Mouse (Mus musculus): ENCODE data around the gene Mt4.
"Not testable (repeated sequence)": the region's sequence is repeated elsewhere in the genome, so short reads cannot be mapped to it uniquely, and the experiment has no call there.

The Mt4 gene

DNA sequence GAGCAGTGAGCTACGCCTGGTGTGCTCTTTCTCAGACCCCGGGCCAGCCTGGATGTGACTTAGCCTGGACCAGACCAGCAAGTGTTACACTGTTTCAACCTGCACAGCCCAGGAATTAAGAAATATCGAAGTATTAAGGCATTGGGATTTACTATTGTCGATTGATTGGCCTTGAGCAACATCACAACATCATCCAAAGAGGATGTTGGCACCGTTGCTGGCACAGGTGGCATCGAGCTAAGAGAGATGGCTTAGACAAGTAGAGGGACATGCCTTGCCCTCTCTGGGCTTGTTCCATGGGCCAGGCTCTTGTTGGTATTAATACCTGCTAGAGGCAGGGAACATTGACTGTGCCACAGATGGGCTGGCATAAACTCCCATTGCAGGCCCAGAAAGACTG, 1.4 kb upstream of the Mt4 start:
- no peak for DNase-seq (ENCODE audit: low read depth)

DNA sequence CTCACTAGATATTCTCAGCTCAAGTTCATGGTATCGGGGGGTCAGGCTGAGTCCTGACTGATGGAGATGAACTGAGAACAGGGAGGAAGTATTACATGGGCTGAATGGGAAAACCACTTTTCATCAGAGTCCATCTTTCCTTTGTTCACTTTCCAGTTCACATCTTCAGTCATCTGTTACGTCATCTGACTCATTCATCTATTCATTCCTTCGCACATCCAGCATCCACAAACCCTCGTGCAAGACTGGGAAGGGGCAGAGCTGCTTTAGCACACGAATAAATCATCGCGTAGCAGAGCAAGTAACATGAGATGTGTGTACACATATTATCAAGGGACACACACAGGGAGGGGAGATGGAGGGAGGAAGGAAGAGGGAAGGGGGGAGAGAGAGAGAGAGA, 805 bp upstream of the Mt4 start:
- DNase-seq (ENCODE audit: low read depth): no peak

DNA sequence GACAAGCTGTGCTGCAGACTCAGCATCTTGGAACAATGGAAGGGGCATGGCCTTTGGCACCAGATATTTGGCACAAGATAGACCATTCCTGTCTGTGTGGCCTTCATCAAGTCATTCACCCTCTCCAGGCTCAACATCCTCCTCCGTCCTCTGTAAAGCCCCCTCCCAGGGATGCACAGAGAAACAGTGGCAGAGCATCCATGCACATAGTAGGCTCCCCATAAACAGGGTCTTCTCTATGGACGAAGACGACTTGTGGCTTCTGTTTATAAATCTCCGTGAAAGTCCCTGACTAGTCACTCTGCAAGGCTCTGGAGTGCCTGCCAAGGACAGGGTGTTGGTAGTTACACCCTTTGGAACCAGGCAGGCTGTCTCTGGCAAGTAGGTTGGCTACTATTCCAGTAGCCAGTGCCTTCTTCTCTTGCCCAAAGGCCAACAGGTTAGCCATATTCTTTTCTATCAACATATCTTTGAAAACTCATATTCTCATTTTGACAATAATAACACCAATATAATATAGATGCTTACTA, 3.3 kb downstream of the Mt4 start:
- DNase-seq (ENCODE audit: low read depth): no peak

- no peak for DNase-seq (ENCODE audit: low read depth)
Observed at GRCm38 (mm10) chr8:94148236-94148635, 11.2 kb downstream of the Mt4 start.

- peak; percentile 28 for DNase-seq (ENCODE audit: low read depth)
Observed at GRCm38 (mm10) chr8:94150925-94151324, 13.9 kb downstream of the Mt4 start.

- DNase-seq (ENCODE audit: low read depth): no peak
Observed at GRCm38 (mm10) chr8:94152513-94153300, 15.7 kb downstream of the Mt4 start, which contains the start of gene Mt3. Gene Mt3 (plus strand): TSS chr8:94152607.

DNA sequence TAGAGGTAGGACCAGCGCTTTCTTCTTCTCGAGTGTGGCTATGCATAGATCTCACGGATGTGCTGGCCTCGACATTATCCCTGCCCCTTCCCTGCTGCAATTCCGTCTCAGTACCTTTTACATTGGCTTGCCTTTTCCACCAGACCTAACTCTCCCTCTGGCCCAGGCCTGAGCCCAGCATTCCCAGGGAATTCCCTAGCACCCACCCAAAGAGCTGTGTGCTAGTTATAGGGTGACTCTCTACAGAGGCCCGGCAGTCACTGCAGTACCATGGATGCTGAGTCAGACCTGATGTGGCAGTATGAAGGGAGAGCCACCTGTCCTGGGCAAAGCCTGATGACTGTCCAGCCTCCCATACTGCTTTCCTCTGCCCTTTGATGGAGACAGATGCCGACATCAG, 16.5 kb downstream of the Mt4 start:
- no peak for DNase-seq (ENCODE audit: low read depth)

DNA sequence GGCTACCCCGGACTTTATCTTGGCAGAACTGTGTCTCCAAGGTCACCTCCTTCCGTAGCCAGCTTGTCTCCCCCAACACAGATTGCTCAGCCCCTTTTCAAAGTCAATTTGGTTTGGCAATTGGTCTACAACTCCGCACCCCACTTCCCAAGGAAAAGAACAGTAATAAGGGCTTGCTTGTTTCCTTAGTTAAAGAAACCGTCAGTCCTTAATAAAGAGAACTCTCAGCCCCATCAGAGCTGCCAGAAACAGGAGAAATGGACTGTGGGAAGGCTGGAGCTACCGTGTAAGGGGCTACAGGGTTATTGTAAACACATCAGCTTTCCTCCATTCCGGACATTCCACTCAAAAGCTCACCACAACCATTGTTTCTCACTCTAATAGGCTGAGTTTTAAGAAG, 17.5 kb downstream of the Mt4 start:
- no peak for DNase-seq (ENCODE audit: low read depth)

DNA sequence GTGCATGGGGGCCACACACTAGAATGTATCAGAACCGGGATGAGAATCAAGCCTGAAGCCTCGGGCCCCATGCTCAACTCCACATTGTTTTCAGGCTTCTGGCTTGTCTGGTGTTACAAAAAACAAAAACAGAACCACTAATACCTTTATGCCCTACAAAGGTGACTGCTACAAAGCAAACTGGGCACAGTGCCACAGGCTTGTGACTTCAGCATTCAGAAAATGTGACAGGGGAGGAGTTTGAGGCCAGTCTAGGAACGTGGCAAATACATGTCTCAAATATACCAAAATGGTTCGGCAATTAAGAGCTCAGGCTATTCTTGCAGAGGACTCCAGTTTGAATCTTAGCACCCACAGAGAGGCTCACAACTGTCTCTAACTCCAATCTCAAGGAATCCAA, 19.1 kb downstream of the Mt4 start:
- no peak for DNase-seq (ENCODE audit: low read depth)

- DNase-seq (ENCODE audit: low read depth): not testable (repeated sequence)
Observed at GRCm38 (mm10) chr8:94165772-94166171, 28.8 kb downstream of the Mt4 start.

DNA sequence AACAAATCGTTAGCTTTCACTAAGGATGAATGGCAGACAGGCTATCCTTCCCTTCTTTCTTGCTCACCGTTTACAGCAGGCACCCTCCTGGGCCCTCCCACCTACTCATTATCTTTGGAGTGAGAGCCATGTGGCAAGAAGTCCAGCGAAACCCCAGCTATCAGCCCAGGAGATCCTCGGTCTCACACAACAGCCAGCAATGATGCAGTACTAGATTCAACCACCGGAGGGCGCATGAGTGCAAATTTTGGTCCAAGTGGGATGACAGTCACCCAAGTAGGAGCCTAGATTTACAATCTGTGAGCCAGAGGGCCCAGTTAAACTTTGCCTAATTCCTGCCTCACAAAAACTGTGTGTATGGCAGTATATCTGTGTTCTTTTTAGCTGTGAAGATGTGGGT, 30.2 kb downstream of the Mt4 start:
- peak; percentile 76 for DNase-seq (ENCODE audit: low read depth)

GRCm38 (mm10) chr8:94169547-94169946, 32.5 kb downstream of the Mt4 start:
- DNase-seq (ENCODE audit: low read depth): no peak

GRCm38 (mm10) chr8:94171321-94171755, 34.3 kb downstream of the Mt4 start:
- no peak for DNase-seq (ENCODE audit: low read depth)

DNA sequence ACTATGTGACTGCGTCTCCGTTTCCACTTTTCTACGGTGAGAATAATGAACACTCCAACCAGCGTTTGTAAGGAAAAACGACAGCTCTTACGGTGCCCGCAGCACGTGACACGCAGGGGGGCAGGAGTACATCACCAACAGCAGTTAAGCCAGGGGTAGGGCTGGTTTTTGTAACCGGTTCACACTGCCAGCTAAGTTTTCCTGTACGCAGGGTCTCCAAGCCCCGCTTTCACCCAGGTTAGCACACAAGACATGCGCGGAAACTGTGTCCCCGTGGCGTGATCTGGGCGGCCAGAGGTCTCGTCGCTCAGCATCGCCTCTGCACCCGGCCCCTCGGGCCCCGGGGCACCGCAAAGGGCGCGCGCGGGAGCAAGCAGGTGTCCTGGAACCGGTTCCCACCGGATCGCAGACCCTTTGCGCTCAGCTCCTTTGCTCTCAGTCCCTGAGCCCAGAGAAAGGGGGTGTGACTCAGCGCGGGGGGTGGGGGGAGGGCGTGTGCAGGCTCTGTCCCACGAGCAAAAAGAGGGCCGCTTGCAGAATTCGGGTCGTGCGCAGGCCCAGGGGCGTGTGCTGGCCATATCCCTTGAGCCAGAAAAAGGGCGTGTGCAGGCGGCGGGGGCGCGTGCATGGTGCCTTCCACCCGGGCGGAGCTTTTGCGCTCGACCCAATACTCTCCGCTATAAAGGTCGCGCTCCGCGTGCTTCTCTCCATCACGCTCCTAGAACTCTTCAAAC, 35.2 kb downstream of the Mt4 start, which contains the start of gene Mt2:
Gene Mt2 (plus strand): TSS at position 590 of the 734 bp plus-strand sequence.
- peak; percentile 84 for DNase-seq (ENCODE audit: low read depth)

GRCm38 (mm10) chr8:94172809-94173732, 36.1 kb downstream of the Mt4 start:
- peak; percentile 51 for DNase-seq (ENCODE audit: low read depth)

GRCm38 (mm10) chr8:94173848-94174403, 36.9 kb downstream of the Mt4 start:
- DNase-seq (ENCODE audit: low read depth): peak; percentile 20

DNA sequence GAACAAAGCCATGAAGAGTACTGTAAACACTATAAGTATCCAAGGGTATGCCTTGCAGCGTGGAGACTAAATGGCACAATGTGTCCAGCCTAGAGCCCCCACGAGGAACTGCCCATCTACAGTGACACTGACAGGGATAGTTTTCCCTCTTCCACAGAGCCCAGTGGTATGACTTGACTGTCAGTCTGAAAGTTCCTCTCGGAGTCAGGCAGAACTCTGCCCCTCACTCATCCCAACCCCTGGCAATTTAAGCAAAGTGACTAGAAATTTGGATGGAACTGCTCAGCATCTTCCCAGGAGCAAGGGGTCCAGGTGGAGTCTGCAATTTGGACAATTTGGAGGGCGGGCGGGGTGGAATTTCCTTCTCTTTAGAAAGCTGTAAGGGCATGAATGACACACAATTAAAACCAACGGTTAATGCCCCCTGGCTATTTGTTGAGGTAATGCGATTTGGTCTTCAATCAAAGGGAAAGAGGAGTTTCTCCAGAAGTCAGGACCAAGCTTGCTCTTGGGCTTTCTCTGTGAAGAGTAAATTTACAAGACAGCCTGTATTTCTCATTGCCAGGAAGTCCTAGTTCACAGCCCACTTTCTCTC, 37.7 kb downstream of the Mt4 start:
- peak; percentile 54 for DNase-seq (ENCODE audit: low read depth)

- DNase-seq (ENCODE audit: low read depth): peak; percentile 23
Observed at GRCm38 (mm10) chr8:94177716-94178390, 40.9 kb downstream of the Mt4 start.

DNA sequence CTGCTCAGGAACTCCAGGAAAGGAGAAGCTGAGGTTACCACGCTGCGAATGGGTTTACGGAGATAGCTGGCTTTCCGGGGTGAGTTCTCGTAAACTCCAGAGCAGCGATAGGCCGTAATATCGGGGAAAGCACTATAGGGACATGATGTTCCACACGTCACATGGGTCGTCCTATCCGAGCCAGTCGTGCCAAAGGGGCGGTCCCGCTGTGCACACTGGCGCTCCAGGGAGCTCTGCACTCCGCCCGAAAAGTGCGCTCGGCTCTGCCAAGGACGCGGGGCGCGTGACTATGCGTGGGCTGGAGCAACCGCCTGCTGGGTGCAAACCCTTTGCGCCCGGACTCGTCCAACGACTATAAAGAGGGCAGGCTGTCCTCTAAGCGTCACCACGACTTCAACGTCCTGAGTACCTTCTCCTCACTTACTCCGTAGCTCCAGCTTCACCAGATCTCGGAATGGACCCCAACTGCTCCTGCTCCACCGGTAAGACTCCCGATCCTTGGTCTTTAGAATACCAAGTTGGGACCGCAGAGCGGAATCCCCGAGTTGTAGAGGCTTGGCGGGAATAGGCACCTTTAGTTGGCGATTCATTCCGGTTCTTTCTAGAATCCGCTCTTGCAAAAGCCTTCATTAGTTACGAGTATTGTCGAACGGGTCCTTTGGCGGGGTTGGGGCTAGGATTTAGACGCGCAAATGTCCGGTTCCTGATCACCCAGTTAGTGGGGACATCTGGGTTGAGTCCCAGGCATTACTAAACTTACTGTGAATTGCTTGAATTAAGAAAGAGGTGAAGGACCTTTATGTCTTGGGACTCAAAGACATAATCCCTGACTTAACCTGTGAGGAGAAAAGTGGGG, 42.1 kb downstream of the Mt4 start, which contains the start of gene Mt1:
Gene Mt1 (plus strand): TSS at position 226 of the 856 bp plus-strand sequence.
- DNase-seq (ENCODE audit: low read depth): peak; percentile 95
